Mouse (Mus musculus) layer of hippocampus, postnatal 14 days (tissue): Measurements from ENCODE around the gene Cox11. TPM values are rescaled to one million over a fixed set of nuclear protein-coding genes. Genes with fewer than 3 reads are reported as not detected.

ENCODE experiments used
- DNase-seq, 2 experiments: peaks; one replicate each; pipeline ENCODE4 v3.0.0; 2021 to 2022; ENCODE audit warnings: low spot score in 2 of 2, mixed read lengths in 1 of 2
- long read RNA-seq, 2 experiments: library from polyadenylated mRNA; stranded (forward); transcript quantifications; one replicate each; pipeline ENCODE4 v2.0.0; 2021
- total RNA-seq, 2 experiments: library from RNA; stranded (reverse); gene quantifications; 2 replicates each; pipeline ENCODE4 v1.2.3; 2021

The Cox11 gene
- total RNA-seq = 10 to 100 TPM; 21.5 to 27.0 TPM
- long read RNA-seq, experiment 1, transcript Cox11-201 (4 exons, 1,224 nt) = major isoform, 20 of 23 reads
- long read RNA-seq, experiment 1, partial matches to known transcripts = 1 of 23 reads
- long read RNA-seq, experiment 1, other reads (novel, unspliced or antisense) = 2 of 23 reads
- long read RNA-seq, experiment 2, transcript Cox11-201 (4 exons, 1,224 nt) = major isoform, 30 of 30 reads
- long read RNA-seq, experiment 2, partial matches to known transcripts = 0 of 30 reads
- long read RNA-seq, experiment 2, other reads (novel, unspliced or antisense) = 0 of 30 reads

DNA sequence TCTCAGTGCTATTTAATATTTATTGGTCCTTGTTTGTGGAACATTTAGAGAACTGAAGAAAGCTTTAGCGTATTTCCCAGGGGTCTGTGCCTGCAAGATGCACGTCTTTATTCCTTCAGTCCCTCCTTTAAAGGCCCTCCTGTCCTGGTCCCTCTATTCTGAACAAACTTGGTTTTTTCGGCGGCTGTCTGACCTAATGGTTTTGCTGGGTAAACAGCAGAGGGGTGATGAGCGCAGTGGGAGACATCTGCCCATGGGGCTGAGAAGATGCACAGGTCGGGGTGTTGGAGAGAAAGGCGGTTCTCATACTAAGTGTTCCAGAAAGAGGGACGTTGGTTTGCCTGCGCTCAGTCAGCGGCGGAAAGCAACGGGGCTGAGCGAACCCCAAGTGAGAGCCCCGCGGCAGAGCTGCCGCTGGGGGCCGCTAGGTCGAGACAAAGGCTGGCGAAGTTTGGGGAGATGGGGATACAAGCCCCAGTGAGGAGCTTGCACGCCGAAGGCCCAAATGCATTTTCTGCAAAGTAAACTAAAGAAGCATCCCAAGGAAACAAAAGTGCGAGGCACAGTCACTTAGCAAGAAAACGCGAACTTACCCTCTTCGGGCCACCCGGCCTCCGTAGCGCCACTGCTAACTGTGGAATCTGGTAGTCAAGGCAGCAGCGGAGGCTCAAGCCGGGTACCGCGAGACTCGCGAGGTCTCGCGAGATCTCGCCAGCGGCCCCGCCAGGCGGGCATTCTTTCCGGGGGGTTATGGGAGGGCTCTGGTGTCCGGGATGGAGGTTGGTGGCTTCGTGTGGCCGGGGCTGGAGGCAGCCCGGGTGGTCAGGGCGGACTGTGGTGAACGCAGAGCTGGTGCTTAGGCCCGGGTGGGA, at the start of gene Cox11, which contains the start of gene Stxbp4:
Gene Cox11 (plus strand): TSS at position 734 of the 872 bp plus-strand sequence.
Gene Stxbp4 (minus strand): TSS at position 645 of the 872 bp plus-strand sequence.
- DNase-seq = peak; percentile 95

DNA sequence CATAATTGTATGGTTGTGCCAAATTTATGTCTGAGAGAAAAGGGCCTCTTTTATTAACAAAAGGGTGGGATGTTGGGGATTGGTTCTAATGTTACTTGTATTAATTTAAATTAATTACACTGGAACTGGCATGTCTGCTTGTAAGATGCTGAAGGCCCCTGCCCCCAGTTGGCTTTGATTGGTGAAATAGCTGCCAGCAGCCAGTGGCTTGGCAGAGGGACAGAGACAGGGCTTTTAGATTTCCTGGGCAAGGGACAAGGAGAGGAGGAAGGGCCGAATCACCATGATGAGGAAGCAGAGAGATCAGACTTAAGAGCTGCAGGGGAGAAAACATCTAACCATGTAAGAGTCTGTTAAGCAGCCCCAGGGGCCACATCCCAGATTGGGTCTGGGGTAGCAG, 47.0 kb upstream of the Cox11 start:
- peak in 1 of 2 experiments; percentile 37 for DNase-seq

- DNase-seq = no peak
Observed at GRCm38 (mm10) chr11:90595826-90596225, 42.1 kb upstream of the Cox11 start.

DNA sequence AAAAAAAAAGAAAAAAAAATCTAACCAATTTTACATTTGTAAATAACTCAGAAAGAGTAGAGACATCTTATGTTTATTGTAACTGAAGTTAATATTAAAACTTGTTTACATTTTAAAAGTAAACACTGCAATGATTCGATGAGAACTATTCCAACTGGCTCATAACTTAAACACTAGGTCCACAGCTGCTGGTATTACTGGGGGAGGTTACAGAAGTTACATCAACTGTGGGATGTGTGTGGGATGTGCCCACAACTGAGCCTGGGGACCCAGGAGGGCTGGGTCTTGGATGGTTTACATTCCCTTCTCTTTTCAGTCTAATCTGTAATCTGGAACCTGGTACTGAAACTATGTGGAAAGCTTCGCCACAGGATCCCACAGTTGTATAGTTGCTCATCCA, 34.9 kb upstream of the Cox11 start:
- DNase-seq = no peak

DNA sequence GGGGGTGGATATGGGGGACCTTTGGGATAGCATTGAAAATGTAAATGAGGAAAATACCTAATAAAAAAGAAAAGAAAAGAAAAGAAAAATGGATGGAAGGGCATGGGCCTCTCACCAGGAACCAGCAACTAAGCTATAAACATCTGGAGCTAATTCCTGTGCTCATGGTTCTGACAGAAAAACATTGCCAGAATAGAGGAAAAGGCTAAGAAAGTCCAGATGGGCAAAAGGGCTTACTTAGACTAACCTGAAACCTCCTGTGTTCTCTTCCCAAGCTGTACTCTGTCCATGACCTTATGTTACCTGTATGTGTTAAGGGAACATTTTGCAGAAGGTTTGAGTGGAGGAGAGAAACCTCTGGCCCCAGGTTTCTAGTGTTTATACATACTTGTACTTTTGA, 25.9 kb upstream of the Cox11 start:
- DNase-seq = no peak

GRCm38 (mm10) chr11:90614743-90615142, 23.2 kb upstream of the Cox11 start:
- DNase-seq = no peak

- peak in 1 of 2 experiments; percentile 38 for DNase-seq
Observed at GRCm38 (mm10) chr11:90616431-90616830, 21.5 kb upstream of the Cox11 start.

GRCm38 (mm10) chr11:90622044-90622443, 15.9 kb upstream of the Cox11 start:
- no peak for DNase-seq

- DNase-seq = no peak
Observed at GRCm38 (mm10) chr11:90622500-90622899, 15.5 kb upstream of the Cox11 start.

DNA sequence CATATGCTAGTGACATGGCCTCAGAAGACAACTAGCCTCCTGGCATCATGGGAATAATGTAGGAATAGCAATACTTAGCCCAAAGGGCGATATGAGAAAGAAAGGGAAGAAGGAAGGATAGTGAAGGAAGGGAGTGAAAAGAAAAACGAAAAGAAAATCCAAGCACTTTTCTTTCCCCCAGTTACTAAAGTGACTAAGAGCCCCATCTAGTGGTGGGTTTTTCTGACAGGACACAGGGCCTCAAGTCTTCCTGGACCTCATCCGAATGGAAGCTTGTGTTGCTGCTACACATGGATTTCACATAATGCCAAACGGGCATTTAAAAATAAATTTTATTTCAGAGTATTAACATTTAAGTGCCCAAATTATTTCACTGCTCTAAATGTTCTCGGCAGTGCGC, 14.5 kb upstream of the Cox11 start:
- DNase-seq = peak in 1 of 2 experiments; percentile 53

DNA sequence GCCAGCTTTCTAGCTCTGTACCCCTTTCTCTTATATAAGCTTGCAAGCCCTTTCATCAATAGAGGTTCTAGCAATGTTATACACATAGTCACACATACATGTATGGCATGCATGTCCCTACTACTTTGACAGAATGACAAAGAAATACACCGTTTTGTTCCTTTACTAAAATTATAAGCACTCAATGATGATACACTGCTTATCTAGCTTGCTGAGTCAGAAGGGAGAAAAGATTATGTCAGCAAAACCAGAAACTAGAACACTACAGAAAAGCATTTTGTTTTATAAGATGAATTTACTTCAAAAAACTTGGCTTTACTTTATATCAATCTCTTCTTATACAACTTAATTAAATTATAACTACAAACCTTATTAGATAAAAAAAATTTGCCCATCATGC, 12.8 kb upstream of the Cox11 start:
- DNase-seq = no peak

- no peak for DNase-seq
Observed at GRCm38 (mm10) chr11:90627751-90628150, 10.2 kb upstream of the Cox11 start.

DNA sequence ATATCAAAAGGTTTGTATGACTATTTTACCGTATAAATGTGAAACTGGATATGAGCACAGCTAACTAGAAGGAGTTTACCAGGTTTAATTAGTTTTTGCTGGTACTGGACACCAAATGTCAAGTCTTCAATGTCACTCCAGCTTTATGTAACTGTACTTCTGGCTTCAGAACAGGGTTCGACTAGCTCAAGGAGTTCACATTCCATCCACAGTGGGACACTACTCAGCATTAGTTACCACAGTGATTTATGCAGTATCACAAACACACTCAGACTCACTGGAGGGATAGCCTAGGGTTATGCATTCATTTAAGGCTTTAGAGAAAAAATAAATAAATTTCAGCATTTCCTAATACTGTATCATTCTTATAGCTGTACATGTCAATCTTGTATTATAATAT, 5.5 kb upstream of the Cox11 start:
- no peak for DNase-seq

DNA sequence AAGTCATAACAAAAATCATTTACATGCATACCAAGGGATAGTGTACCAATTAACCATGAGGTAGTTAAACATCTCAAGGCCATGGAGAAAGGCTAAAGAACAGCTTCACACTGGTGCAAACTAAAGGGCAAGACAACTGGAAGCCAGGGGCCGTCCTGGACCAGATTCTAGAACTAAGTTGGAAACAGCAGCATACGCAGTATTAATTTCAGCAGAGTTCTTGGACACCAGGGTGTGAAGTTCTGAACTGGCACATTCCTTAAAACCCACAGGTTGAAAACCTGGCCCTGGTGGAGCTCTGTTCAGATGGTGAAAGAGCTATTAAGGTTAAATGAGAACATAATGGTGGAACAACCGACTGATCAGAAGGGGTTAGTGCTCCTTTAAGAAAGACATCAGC, 3.3 kb upstream of the Cox11 start:
- DNase-seq = no peak

GRCm38 (mm10) chr11:90638312-90638830, 398 bp downstream of the Cox11 start:
- peak in 1 of 2 experiments; percentile 25 for DNase-seq

DNA sequence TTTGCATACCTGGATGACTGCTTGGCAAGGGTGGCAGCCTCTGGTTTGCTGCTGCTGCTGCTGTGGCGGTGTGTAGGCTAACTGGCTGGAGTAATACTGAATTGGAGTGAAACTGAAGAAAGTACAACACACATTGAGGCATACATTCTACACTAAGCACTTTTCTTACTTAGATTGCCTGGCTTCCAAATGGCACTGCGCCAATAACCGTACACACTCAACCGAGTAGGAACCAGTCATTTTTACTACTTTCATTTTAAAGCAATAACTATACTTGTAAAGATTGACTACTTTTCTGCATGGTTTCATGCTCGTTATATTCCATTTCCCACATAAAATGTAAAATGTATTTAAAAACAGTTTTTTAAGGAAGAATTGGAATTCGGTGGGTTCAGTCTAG, 11.8 kb downstream of the Cox11 start:
- no peak for DNase-seq

DNA sequence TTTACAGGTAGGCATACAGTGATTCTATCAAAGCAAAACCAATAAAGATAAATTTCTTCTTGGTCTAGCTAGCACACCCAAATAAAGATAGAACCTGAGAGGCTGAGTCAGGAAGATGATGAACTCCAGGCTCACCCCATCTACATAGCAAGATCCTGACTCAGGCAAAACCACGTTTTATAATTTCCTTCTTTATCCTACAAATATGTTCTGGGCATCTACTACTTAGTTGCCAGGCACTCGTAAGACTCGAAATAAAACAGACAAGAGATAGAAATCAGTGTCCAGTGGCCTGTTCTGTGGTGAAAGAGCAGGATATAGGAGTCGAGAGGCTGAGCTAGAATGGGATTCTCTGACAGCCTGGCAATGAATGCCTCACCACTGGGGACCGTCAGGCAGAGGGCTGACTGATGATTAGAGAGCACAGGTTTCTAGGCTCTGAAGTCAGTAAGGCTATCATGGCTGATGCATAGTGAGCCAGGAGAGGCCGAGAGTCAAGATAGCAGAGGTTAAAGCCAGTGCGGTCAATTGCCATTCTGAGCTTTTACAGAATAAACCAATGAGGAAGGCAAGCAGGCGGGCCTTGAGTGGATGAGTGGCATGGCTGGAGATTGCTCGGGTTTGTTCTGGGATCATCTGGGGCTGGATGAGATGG, 12.4 kb downstream of the Cox11 start:
- DNase-seq = no peak

- DNase-seq = no peak
Observed at GRCm38 (mm10) chr11:90652603-90653002, 14.6 kb downstream of the Cox11 start.

GRCm38 (mm10) chr11:90657527-90657926, 19.6 kb downstream of the Cox11 start:
- no peak for DNase-seq

DNA sequence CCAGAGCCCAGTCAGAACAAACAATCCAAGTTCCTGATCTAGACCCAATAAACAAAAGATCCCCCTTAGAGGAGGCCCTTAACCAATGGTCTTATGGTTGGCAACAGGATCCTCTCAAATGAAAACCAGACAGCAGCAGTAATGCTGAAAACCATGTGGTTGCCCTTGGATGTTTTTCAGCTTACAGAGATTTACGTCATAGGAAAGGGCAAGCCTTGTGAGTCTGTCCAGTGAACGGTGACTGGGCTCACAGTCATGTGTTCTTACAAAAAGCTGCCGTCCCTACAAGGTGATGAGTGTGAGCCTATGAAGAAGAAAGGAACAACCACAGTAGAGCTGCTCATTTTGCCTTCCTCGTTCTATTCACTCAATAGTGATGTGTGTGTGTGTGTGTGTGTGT, 22.7 kb downstream of the Cox11 start:
- no peak for DNase-seq

- DNase-seq = no peak
Observed at GRCm38 (mm10) chr11:90663052-90663451, 25.1 kb downstream of the Cox11 start.
